Mouse (Mus musculus) lung, embryonic 16.5 days (tissue): ENCODE measurements at regions not wholly inside any gene's neighbourhood (a gene's known extent, or its start where the extent isn't known, plus 50 kb on each side); places are given as distances from the start of the nearest gene placed in this dataset.

ENCODE experiments used
- ATAC-seq: fragments of 200-750 bp; cut with Nextera tagmentation; 2 replicates; pipeline ENCODE4 v1.8.0; 2017; ENCODE audit warnings: low read depth, mild to moderate bottlenecking, moderate library complexity
- H3K27ac ChIP-seq: fragments of 300-500 bp; sonication (generic); 2 replicates; pipeline ENCODE4 v1.5.1; 2014; ENCODE audit warnings: mild to moderate bottlenecking, control low read depth, low read length
- H3K27me3 ChIP-seq: fragments of 300-500 bp; sonication (generic); 2 replicates; pipeline ENCODE4 v1.6.1; 2014; ENCODE audit warnings: low read depth, low read length, mixed read lengths; ENCODE audit not compliant: control insufficient read depth, insufficient read depth
- H3K36me3 ChIP-seq: fragments of 300-500 bp; sonication (generic); 2 replicates; pipeline ENCODE4 v1.6.1; 2014; ENCODE audit warnings: low read length; ENCODE audit not compliant: control insufficient read depth, insufficient read depth
- H3K4me1 ChIP-seq: fragments of 300-500 bp; sonication (generic); replicated peaks from 2 replicates; pipeline ENCODE4 v1.6.1; 2014; ENCODE audit warnings: low read length, mixed read lengths; ENCODE audit not compliant: control insufficient read depth, insufficient read depth
- H3K4me2 ChIP-seq: fragments of 300-500 bp; sonication (generic); 2 replicates; pipeline ENCODE4 v1.6.1; 2014; ENCODE audit warnings: low read depth, low read length, control low read depth
- H3K4me3 ChIP-seq: fragments of 300-500 bp; sonication (generic); 2 replicates; pipeline ENCODE4 v1.5.1; 2014; ENCODE audit warnings: mild to moderate bottlenecking, low read length, control low read depth
- H3K9ac ChIP-seq: fragments of 300-500 bp; sonication (generic); 2 replicates; pipeline ENCODE4 v1.6.1; 2014; ENCODE audit warnings: low read length, control low read depth
- H3K9me3 ChIP-seq: fragments of 300-500 bp; sonication (generic); 2 replicates; pipeline ENCODE4 v1.6.1; 2016; ENCODE audit warnings: low read length; ENCODE audit not compliant: control insufficient read depth
- WGBS: fragments of 180-500 bp; shearing (Covaris S2); extraction: QIAGEN DNeasy Blood & Tissue Kit; methylation state at CpG from one replicate; pipeline ENCODE4 v1.1.7; 2014; 5-methylcytosine and 5-hydroxymethylcytosine counted together

- Histone ChIP-seq H3K27ac (no peak overlapping the region), H3K4me1 (no peaks in the 10 kb centered on the region), H3K9me3 (no peaks in the 10 kb centered on the region), H3K9ac (no peak overlapping the region), H3K4me2 (no peak overlapping the region), H3K36me3 (no peaks in the 10 kb centered on the region), H3K4me3 (no peak overlapping the region), H3K27me3 (no peaks in the 10 kb centered on the region)
- 71% methylated on average over 8 of the region's 8 CpGs for WGBS
- no peak for ATAC-seq
Measured at GRCm38 (mm10) chr16:96372021-96372751, 71.2 kb downstream of the Itgb2l start.

- H3K36me3 ChIP-seq, result no peaks in the 10 kb centered on the region
- 70% methylated on average over 3 of the region's 3 CpGs for WGBS
- no peak overlapping the region for H3K9ac ChIP-seq
- H3K4me2 ChIP-seq, result no peak overlapping the region
- H3K4me1 ChIP-seq, result no peaks in the 10 kb centered on the region
- H3K27me3 ChIP-seq, result no peaks in the 10 kb centered on the region
- ATAC-seq, result no peak
- H3K4me3 ChIP-seq, result no peak overlapping the region
- H3K9me3 ChIP-seq, result no peaks in the 10 kb centered on the region
- H3K27ac ChIP-seq, result no peak overlapping the region
Measured at GRCm38 (mm10) chr16:96371117-96371516, 72.3 kb downstream of the Itgb2l start.

GRCm38 (mm10) chr16:96370213-96370612 lies 73.2 kb downstream of the Itgb2l start:
- 26% methylated on average over 2 of the region's 2 CpGs for WGBS
- no peak overlapping the region for H3K9ac ChIP-seq
- peak; percentile 56 for ATAC-seq

More at GRCm38 (mm10) chr16:96370213-96370612, 73.2 kb downstream of the Itgb2l start:
- H3K9me3 ChIP-seq, result no peaks in the 10 kb centered on the region
- no peaks in the 10 kb centered on the region for H3K4me1 ChIP-seq
- no peaks in the 10 kb centered on the region for H3K36me3 ChIP-seq
- no peak overlapping the region for H3K4me3 ChIP-seq
- no peaks in the 10 kb centered on the region for H3K27me3 ChIP-seq
- no peak overlapping the region for H3K27ac ChIP-seq
- H3K4me2 ChIP-seq, result no peak overlapping the region
